Mouse (Mus musculus) CD4-positive, CD25-positive, alpha-beta regulatory T cell, adult 9 weeks (primary cell): ENCODE measurements around the gene Ube2q1. TPM values are rescaled to one million over a fixed set of nuclear protein-coding genes. Genes with fewer than 3 reads are reported as not detected.

Source experiments
- polyA plus RNA-seq: library from polyadenylated mRNA; unstranded; fragments of 100-300 nt; shearing (Covaris generic); gene quantifications from one replicate; pipeline ENCODE4 v1.2.1, GENCODE M21; 2017

The Ube2q1 gene
- polyA plus RNA-seq, result 9.0 TPM

DNA sequence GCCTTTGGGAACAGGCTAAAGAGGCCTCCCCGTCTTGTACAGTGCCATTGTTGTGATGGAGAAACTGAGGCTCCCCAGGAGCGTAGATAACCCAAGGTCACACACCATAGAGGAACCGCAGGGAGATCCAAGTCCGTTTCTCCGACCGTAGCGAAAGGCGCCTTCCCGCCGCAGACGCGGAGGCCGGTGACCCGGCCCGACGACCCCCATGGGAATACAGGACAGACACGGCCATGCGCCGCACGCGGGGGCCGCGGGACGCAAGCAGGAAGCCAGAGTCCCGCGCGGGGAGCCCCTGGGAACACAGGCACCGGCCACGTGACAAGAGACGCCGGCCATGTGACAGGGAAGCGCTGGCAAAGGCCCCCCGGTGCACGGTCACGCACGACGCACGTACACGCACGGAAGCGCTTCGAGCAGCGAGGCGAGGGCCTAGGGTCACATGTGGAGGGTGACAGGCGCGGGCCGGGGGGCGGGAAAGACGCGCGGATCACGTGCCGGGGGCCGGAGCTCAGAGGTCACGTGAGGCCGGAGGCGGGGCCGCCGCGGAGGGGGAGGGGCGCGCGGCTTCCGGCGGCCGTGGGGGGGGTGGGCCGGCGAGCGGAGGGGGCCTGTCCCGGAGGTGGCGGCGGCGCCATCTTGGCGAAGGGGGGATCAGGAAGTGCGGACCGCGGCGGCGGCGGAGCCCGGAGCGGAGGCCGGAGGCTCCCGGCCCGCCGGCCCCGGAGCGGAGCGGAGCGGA, at the start of gene Ube2q1:
Gene Ube2q1 (plus strand): TSS at position 649 of the 742 bp plus-strand sequence.

DNA sequence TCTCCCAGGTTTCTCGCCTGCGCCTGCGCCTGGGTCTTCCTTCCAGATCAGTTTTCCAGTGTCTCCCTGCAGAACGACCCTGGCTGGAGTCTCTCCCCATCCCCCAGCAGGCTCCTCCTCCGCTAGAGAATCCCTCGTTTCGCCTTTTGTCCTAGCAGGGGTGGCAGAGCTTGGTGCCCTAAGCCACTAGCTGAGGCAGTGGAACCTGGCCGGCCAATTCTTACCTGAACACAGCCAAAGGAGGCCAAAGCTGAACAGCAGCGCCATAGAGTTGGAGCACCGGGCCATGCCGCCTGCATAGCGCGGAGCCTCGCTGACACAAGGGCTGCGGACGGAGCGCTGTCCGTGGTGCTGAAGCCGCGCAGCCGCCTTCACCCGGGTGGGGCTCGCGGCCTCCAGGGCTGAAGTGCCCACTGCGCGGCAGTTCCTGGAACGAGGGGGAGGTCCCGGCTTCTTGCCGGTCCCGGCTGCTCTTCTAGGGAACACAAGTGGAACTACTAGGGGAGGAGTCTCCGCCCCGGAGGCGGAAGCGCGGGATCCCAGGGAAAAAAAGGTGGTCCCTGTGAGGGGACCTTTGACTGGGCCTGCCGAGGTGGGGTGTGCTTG, 9.2 kb upstream of the Ube2q1 start, which contains the start of gene Chrnb2:
Gene Chrnb2 (minus strand): TSS at position 514 of the 606 bp plus-strand sequence.

DNA sequence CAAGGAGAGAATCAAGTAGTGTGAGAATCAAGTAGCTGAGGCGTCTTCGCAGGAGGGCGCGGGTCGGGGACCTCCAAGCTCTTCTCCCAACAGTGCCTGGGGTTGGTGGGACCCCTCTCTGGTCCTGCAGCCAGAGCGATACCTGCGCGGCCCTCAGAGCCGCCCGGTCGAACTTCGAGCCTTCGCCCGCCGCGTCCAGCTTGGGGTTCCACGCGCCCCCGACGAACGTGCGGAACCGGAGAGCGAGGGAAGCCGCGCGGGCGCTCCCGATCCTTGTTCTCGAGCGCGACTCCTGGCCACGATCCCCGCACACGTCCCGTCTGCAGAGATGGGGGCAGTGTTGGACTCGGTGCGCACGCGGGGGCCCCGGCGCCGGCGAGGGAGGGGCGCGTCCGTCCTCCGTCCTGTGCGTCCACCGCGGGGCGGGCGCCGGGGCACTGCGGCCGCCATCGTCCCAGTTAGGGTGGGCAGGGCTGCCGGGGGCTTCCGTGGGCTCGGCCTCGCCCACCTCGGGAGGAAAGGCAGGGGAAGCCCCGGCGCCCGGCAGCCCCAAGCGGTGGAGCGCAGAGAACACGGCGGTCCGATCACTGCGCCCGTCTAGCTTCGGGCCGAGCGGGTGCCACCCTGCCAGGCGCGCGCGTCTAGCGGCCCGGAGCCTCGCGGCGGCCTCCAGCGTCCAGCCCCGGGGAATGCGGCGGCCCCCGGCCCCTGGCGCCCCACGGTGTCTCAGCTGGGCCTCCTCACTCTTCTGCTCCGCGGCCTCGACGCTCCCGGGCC, 57.6 kb downstream of the Ube2q1 start, which contains the start of gene She:
Gene She (plus strand): TSS at position 556 of the 777 bp plus-strand sequence.

Other genes with a start within 250 kb of the Ube2q1 start
- 154 TPM for gene Adar, start 58.6 kb upstream of the Ube2q1 start, polyA plus RNA-seq
- gene Chrnb2, start 9.0 kb upstream of the Ube2q1 start, polyA plus RNA-seq, result 1.7 TPM
- 8.3 TPM for gene She, start 57.8 kb downstream of the Ube2q1 start, polyA plus RNA-seq
- 16.8 TPM for gene Il6ra, start 139.6 kb downstream of the Ube2q1 start, polyA plus RNA-seq
- 28.4 TPM for gene Atp8b2, start 189.9 kb downstream of the Ube2q1 start, polyA plus RNA-seq
- gene Hax1, start 225.2 kb downstream of the Ube2q1 start, polyA plus RNA-seq, result 116 TPM